25 mouse cellular contexts compared by ENCODE assay signal in genomic region chr15:90298566-90298965, GRCm38 (mm10).
"Had no signal": no experiment of that assay in that cellular context is flagged by ENCODE, and none has a peak within 500 bp of the region (broad histone marks: within the 10 kb centered on the region; RNA-seq: fewer than 3 reads in every experiment).

No protein-coding gene starts in this region.

- H3K4me2 ChIP-seq: heart, embryonic 12.5 days; hindbrain, embryonic 12.5 days; hindbrain, embryonic 14.5 days; intestine, embryonic 15.5 days; limb, embryonic 12.5 days had no signal

- H3K27ac ChIP-seq: gastrocnemius, adult 2 months; heart, embryonic 10.5 days; hindbrain, embryonic 10.5 days; hindbrain, embryonic 12.5 days; hindbrain, embryonic 14.5 days; intestine, embryonic 15.5 days; layer of hippocampus, adult 2 months; left cerebral cortex, adult 2 months; limb, embryonic 10.5 days; limb, embryonic 12.5 days had no signal

- H3K9me3 ChIP-seq: heart, embryonic 10.5 days; heart, embryonic 12.5 days; hindbrain, embryonic 10.5 days; hindbrain, embryonic 12.5 days; intestine, embryonic 15.5 days; limb, embryonic 10.5 days; limb, embryonic 12.5 days had no signal

- H3K9ac ChIP-seq: heart, embryonic 12.5 days; hindbrain, embryonic 12.5 days; hindbrain, embryonic 14.5 days; intestine, embryonic 15.5 days; limb, embryonic 12.5 days had no signal

- DNase-seq: gastrocnemius, adult 2 months; gastrocnemius, postnatal 10 days; gastrocnemius, postnatal 25 days; heart, adult 18-20 months; heart, postnatal 10 days; heart, postnatal 4 days; kidney, adult 18-20 months; kidney, adult 8-10 months; kidney, postnatal 10 days; kidney, postnatal 25 days; kidney, postnatal 4 days; liver had no signal

- H3K36me3 ChIP-seq: heart, embryonic 10.5 days; heart, embryonic 12.5 days; hindbrain, embryonic 10.5 days; hindbrain, embryonic 12.5 days; intestine, embryonic 15.5 days; limb, embryonic 10.5 days; limb, embryonic 12.5 days had no signal

- ATAC-seq: hindbrain, embryonic 16.5 days; inflammation-experienced regulatory T-cells, adult 6 months; intestine, embryonic 15.5 days; intestine, postnatal 0 days had no signal

- H3K27me3 ChIP-seq: heart, embryonic 12.5 days; hindbrain, embryonic 12.5 days; intestine, embryonic 15.5 days; limb, embryonic 12.5 days had no signal

- H3K4me3 ChIP-seq: gastrocnemius, adult 2 months; heart, embryonic 10.5 days; heart, embryonic 12.5 days; hindbrain, embryonic 10.5 days; hindbrain, embryonic 12.5 days; intestine, embryonic 15.5 days; layer of hippocampus, adult 2 months; left cerebral cortex, adult 2 months; limb, embryonic 10.5 days; limb, embryonic 12.5 days had no signal

- H3K4me1 ChIP-seq: heart, embryonic 10.5 days; heart, embryonic 12.5 days; hindbrain, embryonic 10.5 days; hindbrain, embryonic 12.5 days; intestine, embryonic 15.5 days; limb, embryonic 10.5 days; limb, embryonic 12.5 days had no signal
